Mouse (Mus musculus) ES-Bruce4 (cell line): ENCODE data around the gene Eif2s1.

ENCODE experiments used
- CTCF ChIP-seq: IDR thresholded peaks from one replicate; pipeline ENCODE4 v1.8.1; 2011; ENCODE audit warnings: low read depth, low read length
- EP300 ChIP-seq: IDR thresholded peaks from 2 replicates; pipeline ENCODE4 v1.6.1; 2011; ENCODE audit warnings: low read depth, low read length; ENCODE audit not compliant: insufficient read depth
- POLR2A ChIP-seq: IDR thresholded peaks from one replicate; pipeline ENCODE4 v1.8.1; 2011; ENCODE audit warnings: low read length; ENCODE audit not compliant: insufficient read depth

GRCm38 (mm10) chr12:78842429-78842828 lies 19.2 kb upstream of the Eif2s1 start:
- TF ChIP-seq CTCF (no peak), EP300 (no peak), POLR2A (no peak)
